Mouse (Mus musculus) frontal cortex, postnatal 25 days (tissue): ENCODE measurements at regions not wholly inside any gene's neighbourhood (a gene's known extent, or its start where the extent isn't known, plus 50 kb on each side); places are given as distances from the start of the nearest gene placed in this dataset.

Experiments used
- DNase-seq, 2 experiments: peaks; one replicate each; pipeline ENCODE4 v3.0.0; 2022; ENCODE audit warnings: low spot score in 2 of 2

DNA sequence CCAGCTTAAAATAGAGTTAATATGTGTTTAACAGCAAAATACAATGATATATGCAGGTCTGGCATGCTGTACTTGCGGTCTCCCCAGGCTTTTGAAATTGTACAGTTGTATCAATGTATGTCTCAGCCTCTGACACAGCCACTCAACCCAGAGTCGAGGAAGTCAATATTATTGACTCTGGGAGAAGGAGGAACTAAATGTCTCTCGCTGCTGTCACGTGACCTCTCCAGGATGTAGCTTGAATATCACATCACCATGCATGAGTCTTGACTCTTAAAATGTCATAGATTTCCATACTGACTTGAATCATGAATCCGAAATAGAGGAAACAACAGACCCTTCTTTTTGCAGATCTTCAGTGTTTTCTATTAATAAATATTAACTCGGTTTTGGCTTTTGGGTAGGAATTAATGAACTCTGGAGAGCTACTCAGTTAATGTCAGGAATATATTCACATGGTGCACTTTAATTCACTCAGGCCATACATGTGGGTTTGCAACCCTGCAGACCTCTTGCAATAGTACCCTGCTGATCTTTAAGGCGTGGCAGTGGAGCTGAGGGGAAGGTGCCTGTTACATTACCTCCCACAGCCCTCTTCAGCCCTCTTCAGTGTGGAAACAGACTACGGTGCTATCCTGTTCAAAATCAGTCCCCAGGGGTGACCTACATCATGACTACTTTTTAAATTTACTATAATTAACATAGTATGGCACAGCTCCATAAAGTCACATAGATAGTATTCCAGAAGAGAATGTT lies 102.7 kb upstream of the Foxn2 start:
- DNase-seq: no peak

DNA sequence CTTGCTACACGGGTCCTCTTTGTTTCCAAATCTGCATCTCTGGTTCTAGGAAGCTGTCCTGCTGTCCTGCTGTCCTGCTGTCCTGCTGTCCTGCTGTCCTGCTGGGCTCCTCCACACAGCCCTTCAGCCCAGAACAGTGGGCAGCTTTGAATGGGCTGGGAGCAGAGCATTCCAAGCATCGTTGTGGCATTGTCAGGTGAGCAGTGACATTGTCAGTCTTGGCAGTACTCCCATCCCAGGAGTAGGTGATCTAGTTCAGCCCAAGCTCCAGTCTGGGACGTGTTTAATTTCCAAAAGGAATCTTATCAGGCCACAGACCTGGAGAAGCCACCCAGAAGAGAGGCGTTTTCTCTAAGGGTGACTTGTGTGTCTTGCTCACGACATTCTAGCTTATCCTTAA lies 99.4 kb upstream of the Foxn2 start:
- DNase-seq: no peak

DNA sequence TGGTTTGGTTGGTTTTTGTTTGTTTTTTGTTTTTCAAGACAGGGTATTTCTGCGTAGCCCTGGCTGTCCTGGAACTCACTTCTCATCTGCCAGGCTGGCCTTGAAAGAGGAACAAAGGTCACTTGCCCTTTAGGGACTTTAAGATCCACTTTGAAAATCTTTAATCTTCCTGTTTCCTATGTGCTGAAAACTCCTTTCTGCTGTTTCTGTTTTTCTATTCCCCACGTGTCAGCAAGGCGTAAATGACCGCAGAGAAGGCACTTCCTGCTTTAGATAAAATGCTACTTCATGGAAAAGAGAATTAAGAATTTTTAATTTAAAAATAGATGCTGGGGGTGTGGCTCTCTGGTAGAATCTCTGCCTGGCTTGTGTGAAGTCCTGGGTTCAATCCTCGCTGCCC lies 98.9 kb upstream of the Foxn2 start:
- no peak for DNase-seq

DNA sequence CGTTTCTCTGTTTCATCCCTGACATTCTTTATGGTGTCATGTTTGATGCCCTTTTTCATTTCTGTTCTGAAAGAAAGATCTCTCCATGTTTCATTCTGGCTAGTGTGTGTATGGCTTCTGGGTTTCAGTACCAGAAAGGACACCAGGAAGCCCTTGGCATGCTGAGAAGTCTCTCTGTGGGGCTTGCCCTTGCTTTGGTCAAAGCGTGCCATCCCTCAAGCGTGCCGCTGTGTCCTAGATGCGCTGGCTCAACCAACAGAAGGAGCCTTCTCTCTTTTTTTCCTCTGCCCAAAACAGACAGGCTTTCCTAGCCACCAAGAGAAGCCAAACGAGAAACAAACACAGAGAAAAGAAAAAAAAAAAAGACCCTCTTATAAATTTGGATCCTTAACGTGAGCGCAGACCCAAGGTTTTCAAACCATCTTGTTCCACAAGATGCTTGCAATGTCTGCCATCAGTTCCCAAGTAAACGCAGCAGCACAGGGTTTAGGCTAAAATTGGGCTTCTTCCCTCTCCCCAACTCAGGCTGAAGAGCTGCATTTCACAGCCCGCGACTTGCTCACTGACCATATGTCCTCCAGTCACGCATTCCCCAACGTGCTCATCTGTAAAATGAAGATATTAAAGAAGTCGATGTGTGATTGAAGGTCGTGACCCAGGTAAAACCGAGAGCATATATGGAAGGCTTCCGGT lies 97.3 kb upstream of the Foxn2 start:
- DNase-seq: no peak

DNA sequence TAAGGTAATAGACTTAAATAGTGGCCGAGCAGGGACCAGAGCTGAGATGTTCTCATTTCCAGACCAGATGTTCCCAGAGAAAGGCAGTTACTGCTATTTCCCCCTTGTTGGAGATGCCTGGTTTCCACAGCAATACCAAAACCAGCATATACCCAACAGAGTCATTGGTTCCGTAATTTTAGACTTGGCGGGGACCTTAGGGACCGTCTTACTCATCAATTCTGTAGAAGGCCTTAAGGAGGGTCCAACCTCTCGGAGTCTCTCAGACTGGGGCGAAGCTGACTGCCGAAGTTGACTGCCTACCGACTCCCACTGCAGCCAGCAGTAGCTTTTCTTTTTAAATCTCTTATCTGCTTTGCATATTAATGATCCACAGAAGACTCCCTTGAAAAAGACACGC lies 95.1 kb upstream of the Foxn2 start:
- no peak for DNase-seq

DNA sequence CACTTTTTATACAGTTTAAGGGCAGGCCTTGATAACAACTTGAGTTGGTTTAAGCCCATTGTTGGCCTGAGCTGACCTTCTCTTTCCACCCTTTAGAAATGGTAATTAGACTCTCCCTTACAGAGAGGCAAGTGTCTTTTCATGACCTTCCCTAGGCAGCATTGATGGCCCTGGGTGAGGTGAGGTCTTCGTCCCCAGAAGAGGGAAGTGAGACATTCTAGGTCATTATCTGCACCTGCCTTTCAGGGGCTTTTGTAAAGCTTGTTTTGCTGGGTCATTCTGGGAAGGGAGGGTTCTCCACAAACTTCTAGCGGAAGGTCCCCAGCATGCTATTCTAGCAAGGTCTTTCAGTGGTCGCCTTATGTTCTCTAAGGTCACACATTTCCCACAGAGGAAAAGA lies 93.6 kb upstream of the Foxn2 start:
- no peak for DNase-seq

DNA sequence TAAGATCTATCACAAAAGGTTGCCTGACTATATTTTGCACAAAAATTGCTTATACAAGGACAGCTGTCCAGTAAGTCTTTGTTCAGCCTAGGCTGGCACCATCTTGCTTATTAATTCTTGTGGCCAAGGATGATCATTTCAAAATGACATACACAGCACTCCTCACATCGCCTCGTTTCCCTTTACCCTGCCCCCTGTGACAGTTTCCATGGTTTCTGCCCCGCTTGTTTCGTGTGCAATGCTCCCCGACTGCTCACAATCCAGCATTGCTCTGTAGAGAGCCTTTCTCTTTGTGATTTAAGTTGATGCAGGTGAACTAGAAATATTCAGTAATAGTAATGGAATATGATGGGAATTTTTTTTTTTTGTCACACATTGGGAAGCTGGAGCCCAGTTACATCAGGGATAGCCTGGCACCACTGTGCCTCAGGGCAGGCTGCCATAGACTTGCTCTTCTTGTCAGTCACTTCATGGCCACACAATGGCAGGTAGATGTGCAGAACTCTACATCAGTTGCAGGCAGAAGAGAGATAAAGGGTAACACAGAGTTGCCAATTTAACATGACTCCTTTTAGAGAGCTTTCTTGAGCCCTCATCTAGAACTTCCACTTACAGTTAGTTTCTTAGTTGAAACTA lies 90.6 kb upstream of the Foxn2 start:
- DNase-seq: no peak

DNA sequence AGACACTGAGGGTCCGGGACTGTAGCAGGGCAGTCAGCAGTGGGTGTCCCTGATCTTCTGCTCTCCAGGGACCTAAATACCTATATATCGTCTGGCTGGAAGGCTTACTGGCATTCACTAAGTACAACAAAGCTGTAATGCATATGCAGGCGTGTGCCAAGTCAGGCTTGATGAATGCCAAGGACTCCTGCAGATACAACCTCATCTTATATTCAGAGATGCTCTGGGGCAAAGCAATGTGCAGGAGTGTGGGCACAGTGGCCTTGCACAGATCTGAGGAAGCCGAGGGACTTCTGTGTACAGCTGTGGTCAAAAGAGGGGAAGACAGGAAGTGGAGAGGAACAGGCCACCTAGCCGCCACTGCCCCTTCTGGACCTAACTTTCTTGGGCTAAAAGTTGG lies 89.5 kb upstream of the Foxn2 start:
- DNase-seq: no peak

DNA sequence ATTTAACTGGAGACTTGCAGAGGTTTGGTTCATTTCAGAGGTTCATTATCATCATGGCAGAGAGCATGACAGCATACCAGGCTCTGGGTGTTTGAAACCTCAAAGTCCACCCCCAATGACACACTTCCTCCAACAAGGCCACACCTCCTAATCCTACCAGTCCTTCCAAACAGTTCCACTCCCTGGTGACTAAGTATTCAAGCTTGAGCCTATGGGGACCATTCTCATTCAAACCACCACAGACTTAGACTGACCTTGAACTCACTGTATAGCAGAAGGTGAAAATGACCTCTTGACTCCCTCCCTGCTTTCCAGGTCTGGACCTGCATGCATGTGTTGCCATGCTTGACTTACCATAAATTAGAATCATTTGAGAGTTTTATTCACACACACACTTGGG lies 87.6 kb upstream of the Foxn2 start:
- no peak for DNase-seq

DNA sequence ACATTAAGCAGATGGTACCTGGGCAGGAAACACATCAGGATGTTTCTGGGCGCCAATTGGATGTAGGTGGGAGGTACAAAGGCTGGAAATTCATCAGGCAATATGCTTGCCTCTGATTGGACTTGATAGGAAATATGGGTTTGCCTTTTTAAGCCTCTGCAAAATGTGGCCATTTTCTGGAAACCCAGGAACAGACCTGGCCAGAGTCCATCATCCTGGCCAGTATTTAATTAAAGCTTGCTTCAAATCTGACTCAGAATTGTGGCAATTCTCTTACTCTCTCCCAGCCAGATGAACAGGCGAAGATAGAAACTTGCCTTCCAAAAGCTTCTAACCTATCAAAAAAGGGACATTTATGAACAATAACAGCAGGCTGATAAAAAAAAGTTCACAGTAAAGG lies 79.3 kb upstream of the Foxn2 start:
- no peak for DNase-seq

DNA sequence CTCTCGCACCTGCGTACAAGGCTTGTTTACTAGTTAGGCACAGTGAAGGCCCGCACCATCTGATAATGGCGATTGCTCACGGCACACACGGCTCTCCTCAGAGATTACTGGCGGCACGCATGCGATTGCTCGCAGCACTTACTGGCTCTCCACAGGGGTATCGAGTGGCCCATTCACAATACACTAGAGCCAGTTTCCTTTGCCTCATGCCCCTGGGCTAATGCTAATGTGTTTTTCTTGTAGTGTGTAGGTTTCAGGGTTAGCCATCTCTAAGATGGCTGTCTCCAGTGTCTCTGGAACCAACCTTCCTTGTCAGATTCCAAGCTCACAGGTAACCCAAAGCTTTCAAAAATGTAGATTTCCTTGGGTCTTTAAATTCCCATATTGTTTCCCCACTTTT lies 78.1 kb upstream of the Foxn2 start:
- DNase-seq: no peak

DNA sequence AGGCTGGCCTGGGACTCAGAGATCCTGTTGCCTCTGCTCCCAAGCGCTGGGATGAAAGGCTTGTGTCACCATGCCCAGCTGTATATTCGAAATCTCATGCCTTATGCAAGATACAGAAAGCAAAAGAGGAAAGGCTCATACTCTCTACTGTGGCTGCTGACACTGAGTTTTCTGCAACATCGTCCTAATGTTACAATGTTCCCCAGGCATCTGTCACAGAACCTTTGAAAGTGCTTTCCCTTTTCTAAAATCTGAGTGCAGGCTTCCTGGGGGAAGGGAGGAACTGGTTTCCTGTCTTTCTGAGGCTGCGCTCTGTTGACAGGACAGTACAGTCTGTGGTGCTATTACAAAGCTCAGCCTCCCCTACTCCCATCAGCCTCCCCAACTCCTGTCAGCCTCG lies 72.6 kb upstream of the Foxn2 start:
- DNase-seq: no peak

DNA sequence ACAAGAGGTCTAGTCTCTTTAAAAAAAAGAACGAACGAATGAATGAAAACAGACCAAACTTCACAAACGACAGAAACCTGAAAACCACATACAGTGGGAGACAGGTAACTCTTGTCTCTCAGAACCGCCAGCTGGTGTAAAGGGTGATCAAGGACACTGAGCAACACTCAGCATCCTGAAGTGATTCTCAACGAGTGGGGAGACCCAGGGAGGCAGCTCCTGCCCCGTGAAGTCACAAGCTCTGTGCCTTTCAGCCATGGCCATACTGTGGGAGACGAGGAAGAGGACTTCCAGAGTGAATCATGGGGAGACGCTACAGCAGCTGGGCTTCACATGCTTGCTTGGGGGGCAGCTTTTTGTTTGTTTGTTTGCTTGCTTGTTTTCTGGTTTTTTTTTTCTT lies 70.5 kb upstream of the Foxn2 start:
- no peak for DNase-seq

DNA sequence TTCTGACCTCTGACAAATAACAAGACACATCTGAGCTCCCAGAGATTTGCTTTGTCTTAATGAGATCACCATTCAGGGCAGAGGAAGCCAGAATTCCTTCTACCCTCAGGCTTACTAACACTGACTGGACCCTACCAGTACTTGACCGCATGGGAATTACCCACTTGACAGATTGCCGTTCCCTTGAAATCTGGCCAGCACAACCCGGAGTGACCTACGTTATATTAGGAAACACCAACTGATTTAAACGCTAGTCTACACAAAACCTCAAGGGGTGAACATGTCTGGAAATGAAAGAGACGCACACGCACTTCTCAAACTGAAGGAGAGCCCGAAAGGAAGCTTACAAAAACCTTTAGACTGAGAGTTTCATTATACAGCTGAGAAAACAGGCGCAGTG lies 69.8 kb upstream of the Foxn2 start:
- DNase-seq: no peak

DNA sequence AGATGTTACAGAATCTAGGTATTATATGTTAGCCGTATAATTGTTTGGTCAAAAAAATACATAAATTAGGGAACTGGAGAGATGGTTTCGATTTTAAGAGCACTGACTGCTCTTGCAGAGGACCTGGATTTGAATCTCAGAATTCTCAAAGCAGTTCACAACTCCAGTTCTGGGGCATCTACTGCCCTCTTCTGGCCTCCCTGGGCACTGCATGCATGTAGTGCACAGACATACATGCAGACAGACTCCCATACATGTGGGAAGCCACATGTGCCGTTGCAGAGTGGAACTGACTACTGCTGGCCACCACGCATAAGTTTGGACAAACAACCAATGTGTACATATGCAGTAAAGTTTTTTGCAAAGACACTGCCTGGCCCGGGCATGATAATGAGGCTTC lies 62.0 kb upstream of the Foxn2 start:
- no peak for DNase-seq

DNA sequence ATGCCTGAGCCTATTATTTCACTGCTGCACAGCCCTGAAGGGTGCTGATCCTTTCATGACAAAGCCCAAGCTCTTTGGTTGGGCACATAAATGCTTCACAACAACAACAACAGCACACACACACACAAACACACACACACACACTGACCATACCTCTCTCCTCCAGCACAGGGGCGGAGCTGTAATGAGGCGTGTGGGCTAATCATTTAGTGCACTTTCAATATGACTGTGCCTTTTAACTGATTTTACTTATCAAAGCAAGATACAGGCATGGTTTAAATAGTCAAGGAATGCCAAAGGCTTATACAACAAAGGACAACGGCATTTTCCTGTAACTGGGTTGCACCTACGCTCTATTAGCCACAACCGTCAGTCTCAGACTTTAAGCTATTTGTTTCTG lies 61.1 kb upstream of the Foxn2 start:
- DNase-seq: no peak

DNA sequence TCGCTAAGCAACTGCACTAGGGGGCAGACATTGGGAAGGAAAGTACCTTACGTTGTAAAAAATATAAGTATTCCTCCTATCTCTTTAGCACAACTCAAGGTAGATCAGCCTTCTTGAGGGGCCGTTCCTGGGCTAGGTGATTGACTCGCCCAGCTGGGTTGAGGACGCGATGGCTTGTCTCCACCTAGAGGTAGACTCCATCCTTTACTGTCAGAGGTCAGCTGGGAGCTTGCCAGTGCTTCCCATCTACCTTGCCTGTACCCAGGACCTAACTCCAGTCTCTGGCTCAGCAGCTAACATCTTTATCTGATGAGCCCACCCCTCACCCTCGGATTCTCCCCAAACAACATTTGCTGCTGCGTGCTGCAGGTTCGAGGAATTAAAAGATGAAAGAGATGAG lies 59.4 kb upstream of the Foxn2 start:
- no peak for DNase-seq

DNA sequence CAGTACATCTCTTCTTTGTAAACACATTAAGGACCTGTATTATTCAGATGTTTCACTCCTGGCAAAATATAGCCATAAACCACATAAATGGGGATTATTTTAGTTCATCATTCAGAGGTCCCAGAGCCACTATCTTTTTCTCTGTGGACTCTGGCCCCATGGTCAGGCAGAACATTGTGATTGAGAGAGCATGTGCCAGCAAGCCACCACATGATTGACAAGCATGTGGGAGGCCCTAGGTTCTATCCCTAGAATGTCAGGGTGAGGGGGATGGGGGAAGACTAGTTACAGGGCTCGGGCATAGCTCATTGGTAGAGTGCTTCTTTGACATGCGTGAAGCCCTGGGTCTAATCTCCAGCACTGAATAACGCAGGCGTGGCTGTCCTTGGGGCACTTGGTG lies 57.1 kb upstream of the Foxn2 start:
- DNase-seq: no peak

DNA sequence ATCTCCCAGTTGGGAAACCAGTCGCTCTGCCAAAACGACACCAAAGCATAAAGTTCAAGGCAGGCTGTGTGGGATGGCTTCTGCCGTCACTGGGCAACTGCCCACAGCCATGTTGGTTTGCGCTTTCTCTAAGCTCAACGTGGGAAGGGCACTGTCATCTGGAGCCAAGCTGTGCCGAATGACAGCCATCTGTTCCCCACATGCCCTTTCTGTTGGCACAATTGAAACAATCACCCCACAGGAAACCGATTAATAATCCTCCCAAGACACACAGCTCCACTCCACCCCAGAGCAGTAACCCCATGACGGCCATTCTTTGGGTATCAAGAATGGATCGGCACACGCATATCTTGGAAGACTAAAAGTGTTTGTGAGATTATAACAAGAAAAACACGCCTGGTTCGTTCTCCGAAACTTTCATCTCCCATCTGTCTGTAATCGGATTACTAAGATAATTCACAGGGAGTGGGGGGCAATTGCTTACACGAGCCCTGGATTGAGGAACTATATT lies 52.0 kb upstream of the Foxn2 start:
- DNase-seq: no peak

DNA sequence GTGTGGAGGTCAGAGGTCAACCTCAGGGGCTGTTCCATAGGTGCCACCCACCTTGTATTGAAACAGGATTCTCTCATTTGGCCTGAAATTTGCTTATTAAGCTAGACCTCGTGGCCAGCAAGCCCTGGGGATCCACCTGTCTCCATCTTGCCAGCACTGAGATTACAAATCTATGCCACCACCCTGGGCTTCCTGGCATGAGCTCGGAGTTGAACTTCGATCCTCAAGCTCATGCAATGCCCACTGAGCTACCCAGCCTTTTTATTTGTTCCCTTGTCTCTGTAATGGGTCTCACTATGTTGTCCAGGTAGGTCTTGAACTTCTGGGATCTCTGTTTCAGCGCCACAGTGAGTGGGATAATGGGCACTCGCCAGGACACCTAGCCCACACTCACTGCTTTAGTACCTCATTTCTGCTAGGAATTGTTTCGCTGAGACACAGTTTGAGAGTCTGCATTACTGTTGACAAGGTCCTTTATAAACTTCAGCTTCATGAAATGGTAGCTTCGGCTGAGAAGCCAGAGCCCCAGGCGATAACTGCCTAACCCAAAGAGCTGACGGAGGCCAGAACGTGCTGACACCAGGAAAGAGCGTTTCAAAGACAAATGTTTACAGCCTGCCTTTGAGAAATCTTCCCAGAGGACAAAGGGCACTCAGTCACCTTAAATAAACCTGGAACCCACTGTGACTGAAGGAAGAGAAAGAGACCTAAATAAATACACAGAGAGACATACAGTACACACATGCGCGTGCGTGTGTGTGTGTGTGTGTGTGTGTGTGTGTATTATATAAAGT lies 50.6 kb upstream of the Foxn2 start:
- DNase-seq: no peak
